Mouse (Mus musculus): ENCODE results near the gene Ick.

DNA sequence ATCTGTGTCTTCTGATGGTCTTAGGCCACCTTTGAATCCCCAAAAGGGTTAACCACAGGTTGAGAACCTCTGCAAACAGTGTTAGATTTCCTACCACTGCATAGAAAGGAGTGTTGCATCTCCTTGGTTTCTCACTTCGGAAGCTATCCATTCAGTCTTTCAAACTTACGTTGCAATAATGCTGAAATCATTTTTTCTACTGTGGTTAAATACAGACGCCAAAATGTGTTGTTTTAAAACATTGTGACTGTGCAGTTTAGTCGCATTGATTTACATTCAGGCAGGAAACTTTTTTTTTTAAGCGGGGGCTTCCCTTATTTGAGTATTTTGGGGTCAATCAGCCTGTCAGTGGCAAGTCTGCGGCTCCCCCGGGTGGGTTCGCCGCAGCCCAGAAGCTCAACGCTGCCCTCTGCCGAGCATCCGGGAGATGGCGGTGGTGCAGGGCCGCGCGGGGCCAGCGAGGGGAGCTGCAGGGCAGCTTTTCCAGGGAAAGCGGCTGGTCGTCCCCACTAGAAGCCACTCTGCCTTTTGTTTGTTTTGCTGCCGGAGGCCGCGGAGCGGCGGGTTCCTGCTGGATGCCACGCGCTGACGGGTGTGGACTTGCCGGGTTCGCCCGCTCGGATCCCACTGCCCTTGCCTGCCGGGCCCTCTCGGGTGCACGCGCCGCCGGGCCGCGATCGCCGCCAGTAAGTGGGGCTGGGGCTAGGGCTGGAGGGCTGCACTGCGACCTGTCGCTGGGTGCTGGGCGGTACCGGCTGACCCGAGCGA, 4.0 kb downstream of the Ick start:
- TF ChIP-seq CTCF (IDR thresholded peaks at IDR 0.05) (no peak; the same call in none of the 2 replicates), EP300 (IDR thresholded peaks at IDR 0.05; ENCODE audit: insufficient read depth, low read depth, low read length) (peak; percentile 78; the same call in 1 of the 2 replicates), POLR2A (IDR thresholded peaks at IDR 0.05; ENCODE audit: insufficient read depth, low read depth, low read length) (peak; percentile 72; the same call in 1 of the 2 replicates)
